Mouse (Mus musculus): ENCODE data around the gene Pnpla2.
"Not testable (repeated sequence)": the region's sequence is repeated elsewhere in the genome, so short reads cannot be mapped to it uniquely, and the experiment has no call there.

The Pnpla2 gene

DNA sequence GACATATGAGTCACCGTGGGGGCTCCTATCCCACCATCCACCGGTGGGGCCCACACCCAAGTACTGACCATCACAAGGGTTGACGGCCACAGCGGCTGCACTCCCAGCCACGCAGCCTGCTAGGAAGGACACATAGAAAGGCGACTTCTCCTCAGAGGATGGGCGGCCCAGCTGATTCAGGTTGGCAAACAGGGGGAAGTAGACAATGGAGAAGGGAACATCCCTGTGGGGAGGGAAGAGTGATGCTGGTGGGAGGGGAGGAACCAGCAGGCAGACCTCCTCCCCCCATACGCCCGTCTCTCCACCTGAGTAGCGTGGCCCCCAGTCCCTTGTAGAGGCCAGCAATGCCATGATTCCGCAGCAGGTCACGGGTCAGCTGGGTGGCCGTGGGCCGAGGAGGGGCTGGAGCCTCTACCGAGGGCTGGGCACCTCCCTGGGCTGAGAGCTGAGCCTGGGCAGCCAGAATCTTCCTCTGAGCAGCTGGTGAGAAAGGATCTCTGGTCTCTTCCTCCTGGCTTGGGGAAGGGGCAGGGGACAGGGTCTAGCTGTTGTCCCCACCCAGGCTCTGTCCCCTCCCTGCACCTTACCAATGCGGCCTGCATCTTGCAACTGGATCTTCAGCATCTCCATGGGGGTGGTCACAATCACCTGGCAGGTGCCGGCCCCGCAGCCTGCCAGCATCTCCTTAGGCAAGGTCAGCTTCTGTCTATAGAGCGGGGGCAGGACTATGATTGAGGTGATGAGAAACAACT, 23.4 kb upstream of the Pnpla2 start:
- DNase-seq (ENCODE audit: low read depth, low spot score): no peak

DNA sequence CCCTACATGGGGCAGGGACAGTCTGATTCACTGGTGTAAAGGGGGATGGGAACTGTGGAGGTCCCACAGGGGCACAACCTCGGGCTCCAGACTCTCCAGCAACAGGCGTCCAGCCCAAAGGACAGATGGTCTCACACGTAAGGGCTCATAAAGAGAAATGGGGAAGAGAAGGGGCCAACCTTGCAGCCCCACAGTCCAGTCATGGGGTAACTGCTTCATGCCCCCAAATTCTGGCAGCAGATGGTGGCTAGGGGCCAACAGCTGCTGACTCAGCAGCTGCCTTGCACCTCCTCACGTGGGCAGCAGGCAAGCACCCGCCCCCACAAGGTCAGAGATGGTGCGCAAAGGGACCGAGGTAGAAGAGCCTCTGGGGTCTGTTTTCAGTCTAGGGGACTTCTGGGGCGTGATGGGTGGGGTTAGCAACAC, 22.8 kb upstream of the Pnpla2 start:
- DNase-seq (ENCODE audit: low read depth, low spot score): no peak

DNA sequence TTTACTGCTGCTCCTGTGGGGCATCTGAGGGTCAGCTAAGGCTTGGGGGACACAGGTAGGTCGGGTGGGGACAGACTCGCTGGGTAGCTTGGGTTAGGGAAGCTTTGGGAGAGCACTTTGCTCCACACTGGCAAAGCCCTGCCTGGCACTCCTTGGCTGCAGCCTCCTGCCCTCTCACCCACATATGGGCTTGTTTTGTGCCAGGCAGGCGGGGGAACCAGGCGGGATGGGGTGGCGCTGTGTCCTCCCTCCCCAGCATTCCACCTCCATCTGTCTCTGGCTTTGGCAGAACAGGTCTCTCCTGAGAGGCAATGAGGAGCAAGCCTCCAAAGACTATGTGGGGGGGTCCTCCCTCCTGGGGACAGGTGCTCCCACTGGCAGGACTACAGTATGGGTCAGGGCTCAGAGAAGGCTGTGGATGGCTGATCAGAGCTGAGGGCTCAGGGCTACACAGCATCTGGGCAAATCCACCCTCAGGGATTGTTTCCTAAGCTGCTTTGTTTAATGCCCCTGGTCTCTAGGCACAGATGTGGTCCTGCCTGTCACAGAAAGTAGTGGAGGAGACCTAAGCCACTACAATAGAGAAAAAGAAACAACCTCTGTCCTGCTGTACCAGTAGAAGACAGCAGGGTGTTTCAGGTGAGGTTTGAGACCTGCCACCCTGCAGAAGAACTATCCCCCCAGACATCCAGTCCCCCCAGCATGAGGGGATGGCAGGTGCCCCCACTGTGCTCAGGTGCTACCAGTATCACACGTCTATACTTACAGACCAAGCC, 22.1 kb upstream of the Pnpla2 start:
- no peak for DNase-seq (ENCODE audit: low read depth, low spot score)

DNA sequence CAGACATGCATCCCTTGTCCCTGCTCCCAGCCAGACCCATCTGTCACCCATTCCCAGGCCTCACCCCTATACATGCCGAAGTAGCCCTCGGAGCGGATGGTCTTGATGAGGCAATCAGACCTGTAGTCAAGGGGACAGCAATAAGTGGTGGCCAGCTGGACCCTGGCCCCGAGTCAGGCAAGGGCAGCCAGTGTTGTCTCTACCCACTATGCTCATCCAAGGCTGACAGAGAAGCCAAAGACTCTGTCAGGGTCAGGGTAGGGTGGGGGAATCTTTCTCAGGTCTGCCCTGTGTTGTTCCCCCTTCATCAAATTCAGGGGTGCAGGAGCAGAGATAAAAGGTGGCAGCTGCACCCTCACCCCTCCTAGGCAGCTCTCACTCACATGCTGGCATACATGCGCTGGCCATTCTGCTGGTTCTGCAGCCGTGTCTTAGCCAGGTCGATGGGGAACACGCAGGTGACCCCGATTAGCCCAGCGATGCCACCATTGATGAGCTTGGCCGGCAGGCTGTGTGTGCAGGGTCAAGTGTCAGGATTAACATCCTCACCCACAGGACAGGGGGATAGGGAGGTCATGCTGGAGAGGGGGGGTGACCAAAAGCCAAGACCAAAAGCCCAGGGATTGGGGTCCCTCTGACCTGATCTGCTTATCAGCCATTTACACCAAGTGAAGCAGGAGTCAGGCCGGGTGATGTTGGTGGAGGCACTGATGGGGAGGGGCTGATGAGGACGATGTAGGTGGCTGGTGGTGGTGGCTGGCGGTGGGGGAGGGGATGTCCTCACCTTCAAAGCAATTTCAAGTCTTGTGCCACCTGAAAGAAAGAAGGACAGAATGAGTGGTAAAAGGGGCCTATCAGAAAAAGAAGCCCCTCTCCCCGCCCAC, 21.2 kb upstream of the Pnpla2 start:
- no peak for DNase-seq (ENCODE audit: low read depth, low spot score)

DNA sequence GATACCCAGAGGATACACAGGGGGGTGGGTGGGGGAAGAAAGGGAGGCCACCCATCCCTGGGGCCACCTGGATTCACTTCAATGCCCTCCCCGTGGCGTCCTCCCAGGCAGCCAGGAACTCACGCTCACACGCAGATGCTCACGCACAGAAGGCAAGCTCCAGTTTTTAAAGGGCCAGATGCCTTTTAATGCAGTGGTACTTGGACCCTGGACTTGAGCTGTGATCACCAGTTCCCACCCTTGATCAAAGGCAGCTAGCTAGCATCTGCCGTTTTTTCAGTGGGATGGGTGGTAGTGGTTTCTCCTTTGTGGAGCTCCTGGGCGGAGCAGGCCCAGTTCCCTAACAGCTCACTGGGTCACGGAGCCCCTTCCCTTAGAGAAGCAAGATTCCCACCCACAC, 20.5 kb upstream of the Pnpla2 start:
- no peak for DNase-seq (ENCODE audit: low read depth, low spot score)

DNA sequence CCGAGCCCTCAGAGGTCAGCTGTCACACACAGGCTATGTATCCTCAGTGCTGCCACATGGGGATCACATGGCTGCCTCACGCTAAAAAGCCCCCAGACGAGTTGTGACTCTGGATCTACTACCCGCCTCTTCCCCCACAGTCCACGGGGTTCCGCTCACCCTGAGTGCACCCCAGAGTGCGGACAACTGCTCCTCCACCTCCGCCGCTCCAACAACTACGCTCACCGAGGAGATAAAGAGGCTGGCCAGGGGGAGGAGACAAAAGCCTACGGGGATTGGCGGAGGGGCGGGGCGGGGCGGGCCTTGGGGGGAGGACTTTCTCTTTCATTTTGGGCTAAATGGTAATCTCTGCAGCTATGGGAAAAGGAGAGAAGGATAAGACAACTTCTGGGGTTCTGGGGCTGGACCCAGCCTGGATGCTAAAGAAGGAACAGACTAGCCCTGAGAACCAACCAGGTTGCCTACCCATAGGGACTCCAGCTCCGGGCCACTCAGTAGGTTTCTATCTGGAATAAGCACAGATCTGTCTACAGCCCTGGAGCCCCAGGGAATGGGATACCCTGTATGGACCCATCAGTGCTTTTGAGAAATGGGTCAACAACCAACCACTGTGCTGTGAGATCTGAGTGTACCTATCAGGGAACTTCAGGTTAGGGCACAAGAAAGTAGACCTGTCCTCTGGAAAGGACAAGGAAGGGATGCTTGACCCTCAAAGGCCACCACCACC, 19.7 kb upstream of the Pnpla2 start:
- peak; percentile 68 for DNase-seq (ENCODE audit: low read depth, low spot score)

DNA sequence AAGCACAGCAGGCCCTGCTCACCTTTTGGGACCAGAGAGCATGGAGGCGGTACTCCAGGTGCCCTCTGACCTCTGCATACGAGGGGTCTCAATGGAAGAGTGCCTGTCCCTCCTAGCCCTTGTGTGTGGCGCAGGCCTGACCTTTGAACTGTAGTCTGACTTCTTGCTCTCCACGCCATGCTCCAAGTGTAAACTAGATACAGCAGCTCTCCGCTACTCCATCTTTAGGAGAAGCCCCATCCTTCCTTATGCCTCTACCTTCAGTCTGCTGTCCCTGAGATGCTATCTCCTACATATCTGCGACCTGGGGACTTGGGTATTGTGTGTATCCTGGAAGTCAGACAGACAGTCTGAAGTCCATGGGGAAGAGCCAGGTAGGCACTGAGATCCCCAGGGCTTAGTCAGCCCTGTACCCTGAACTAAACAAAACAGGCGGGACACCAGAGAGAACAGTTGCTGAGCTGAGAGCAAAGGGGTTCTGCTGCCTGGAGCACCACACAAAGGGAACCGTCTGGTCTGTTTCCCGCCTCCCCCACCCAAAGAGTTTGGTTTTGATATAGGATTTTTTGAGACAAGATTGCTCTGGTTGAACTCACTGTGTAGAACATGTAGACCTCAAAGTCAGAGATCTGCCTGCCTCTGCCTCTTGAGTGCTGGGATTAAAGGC, 19.0 kb upstream of the Pnpla2 start:
- DNase-seq (ENCODE audit: low read depth, low spot score): no peak

DNA sequence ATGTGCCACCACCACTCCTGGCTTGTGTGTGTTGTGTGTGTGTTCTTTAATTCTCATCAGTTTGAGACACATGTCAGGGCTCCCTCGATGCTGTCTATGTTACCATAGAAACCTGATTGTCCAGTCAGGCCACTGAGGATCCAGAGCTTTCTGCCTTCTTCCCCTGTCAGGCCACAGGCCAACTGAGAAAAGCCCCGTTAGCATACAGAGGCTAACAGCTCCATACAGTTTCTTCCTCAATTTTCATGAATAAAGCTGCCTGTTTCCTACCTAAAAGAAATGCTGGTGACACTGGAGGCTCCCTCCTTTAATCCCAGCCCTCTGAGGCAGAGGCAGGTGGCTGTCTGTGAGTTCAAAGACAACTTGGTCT, 18.5 kb upstream of the Pnpla2 start:
- DNase-seq (ENCODE audit: low read depth, low spot score): no peak

DNA sequence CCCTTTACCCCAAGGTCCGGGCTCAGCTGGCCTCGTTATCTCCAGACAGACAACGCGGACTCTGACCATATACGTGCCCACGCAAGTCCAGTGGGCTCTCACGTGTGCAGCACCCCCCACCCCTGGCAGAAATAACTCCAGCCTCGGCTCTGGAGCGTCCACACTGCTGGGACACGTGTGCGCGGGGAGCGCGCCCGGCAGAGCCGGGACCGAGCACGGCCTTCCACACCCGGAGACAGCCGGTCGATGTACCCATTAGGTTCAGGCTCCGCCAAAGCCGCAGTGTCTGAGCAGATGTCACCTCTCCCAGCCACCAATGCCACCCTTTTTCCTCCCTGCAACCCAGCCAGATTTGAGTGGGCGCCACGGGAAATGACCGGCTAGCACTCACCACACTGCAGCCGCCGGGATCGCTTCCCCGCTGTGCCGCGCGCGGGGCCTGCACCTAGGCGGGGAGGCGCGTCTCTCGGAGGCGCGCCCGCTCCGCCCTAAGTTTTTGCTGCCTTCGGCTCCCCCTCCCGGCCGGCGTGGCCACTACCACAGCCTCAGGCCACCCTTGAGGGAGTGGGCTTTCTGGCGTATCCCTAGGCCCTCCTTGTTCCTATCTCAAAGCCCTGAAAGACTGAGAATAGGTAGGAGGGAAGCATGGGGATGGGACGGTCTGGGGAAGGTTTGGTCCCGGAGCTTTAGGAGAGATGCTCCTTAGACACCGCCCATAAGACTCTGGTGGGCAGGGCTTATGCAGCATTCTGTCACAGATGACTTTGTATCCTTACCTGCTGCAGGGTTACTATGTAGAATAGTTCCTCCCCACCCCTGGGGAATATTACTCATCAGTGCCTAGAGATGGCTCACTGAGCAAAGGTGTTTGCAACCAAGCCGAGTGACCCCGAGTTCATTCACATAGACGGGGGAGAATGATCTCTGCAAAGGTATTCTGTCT, 17.5 kb upstream of the Pnpla2 start, which contains the start of gene Slc25a22:
Gene Slc25a22, minus strand, starts transcription at position 715 of the 943 bp plus-strand sequence.
- DNase-seq (ENCODE audit: low read depth, low spot score): peak; percentile 71

DNA sequence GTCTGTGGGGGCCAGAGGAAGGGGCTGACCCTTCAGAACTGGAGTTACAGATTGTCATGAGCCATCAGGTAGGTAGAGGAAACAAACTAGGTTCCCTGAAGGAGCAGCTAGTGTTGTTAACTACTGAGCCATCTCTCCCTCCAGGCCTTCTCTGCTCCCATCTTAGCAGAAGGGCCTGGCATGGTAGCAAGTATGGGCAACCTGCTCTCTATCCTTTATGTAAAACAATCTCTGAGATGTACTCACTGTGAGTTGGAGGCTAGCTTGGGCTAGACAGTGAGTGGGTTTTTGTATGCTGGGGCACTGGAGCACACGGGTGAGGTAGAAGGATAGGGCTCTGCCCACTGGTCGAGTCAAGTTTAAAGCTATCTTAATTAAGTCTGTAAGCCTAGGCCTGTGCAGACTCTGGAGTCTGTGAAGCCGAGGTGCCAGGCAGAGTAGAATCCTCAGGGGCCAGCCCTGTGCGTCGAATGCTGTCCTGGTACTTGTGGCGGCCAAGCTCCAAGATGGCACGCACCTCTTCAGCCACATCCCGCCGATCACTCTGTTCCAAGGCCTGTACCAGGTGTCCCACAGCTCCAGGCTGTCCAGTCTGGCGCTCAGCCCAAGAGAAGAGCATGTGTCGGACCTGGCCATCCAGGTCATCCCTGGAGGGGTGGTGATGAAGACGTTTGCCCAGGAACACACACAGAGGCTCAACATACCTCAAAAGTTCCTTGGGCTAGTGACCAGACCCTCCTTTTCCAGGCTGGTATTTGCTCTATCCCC, 16.6 kb upstream of the Pnpla2 start:
- no peak for DNase-seq (ENCODE audit: low read depth, low spot score)

DNA sequence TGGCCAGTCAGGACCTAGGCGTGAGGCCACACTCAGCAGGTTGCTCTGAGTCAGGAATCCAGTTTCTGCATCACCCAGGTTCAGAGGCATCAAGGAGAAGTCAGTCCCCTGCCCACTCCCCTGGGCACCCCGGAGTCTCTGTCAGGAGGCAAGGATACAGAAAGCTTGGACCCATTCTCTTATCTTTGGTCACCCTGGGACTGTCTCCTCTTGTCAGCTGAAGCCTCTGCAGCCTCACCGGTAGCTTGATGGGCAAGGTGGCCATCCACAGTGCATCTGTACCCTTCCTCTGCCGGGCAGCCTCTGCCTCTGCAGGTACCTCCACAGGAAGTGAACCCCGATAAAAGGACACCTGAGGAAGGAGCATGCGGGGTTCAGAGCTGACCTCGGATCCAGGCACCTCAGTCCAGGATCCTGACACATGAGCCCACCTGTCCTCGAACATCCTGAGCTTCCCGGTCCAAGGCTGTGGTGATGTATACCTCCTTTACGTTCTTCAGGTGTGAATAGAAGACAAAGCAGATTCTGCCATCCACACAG, 15.8 kb upstream of the Pnpla2 start:
- no peak for DNase-seq (ENCODE audit: low read depth, low spot score)

DNA sequence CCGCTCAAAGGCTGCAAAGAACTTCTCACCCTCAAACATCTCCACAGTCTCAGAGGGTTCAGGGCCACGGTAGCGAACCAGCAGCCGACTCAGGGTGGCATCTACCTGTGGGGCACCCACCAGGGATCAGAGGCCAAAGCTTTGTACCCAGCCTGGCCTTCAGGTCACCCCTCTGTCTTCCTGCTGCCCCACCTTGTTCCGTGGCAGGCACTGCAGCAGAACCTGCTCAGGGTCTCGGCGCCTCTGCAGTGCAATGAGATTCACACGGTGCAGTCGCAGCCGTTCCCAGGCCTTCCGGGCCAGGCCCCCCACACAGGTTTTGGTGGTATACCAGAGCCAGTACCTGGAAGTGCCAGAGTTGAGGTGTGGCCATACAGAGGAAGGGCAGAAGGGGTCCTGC, 15.2 kb upstream of the Pnpla2 start:
- DNase-seq (ENCODE audit: low read depth, low spot score): no peak

DNA sequence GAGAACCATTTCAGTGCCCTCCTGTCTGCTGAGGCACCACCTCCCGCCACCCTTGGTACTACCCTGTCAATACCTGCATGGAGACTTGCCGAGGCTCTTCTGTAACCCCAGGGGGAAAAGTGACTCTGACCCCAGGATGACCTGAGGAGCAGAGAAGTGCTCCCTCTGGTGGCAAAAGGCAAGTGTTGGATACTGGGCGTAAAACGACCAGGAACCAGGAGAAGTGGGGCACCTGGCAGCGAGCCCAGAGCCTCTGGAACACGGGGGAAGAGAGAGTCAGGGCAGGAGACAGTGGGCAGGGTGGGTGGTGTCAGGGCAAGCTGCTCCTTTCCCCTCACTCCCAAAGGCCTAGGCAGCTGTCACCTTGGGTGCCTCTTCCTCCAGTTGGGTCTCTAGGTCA, 14.4 kb upstream of the Pnpla2 start:
- DNase-seq (ENCODE audit: low read depth, low spot score): peak; percentile 53

DNA sequence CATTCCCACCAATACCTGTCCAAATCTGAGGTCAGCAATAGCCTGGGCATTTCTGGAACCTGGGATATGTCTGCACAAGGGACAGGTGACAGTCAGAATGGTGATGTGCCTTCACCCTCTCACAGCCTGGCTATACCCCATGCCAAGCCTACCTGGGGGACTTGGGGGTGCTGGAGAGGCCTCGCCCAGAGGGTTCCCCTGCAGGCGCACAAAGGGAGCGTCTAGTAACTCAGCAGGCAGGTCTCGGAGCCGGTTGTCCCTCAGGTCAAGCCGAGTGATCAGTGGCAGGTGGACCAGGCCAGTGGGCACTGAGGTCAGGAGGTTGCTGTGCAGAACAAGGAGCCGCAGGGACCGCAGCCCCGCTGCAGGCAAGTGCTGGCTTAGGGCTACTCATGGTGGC, 13.5 kb upstream of the Pnpla2 start:
- no peak for DNase-seq (ENCODE audit: low read depth, low spot score)

DNA sequence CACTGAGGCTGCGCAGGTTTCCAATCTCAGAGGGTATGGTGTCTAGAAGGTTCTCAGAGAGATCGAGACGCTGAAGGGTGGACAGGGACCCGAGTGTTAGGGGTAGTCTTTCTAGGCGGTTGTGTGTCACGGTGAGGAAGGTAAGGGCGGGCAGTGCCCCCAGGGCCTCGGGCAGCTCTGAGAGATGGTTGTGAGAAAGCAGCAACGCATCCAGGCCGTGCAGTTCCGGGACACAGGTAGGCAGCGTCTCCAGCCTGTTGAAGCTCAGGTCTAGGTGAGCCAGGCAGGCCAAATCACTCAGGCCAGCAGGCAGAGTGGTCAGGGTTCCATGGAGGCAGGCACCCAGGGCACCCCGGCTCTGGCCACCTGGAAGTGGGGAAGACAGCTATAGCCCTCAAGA, 12.8 kb upstream of the Pnpla2 start:
- no peak for DNase-seq (ENCODE audit: low read depth, low spot score)

DNA sequence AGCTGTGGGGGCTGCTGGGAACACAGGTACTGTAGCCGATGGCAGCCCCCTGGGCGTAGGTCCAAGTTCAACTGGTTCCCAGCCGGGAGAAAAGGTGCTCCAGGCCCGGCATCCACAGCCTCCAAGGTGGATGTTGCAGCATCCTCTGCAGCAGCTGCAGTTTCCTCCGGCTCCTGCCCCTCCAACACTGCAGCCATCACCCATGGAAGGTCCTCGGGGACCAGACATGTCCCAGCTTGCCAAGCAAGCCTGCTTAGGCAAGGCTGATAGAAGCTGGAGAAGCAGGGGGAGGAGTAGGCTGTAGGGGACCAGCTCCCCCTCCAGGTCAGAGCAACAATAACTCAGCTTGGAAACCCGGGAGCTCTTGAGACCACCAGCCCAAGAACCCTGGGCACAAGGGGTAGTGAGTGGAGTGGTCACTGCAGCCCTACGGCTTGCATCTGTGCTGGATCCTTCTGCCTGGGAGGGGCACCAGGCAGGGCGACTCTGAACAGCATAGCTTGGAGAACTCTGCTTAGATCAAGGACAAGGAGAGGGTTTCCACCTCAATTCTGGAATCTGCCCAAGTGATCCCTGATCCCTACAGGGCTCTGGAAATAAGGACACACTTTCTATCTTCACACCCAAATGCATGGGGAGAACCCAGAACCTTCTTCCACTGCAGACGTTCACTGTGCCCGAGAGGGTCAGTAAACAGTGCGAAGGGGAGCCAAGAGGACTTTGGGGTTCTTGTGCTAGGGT, 11.7 kb upstream of the Pnpla2 start:
- peak; percentile 68 for DNase-seq (ENCODE audit: low read depth, low spot score)

DNA sequence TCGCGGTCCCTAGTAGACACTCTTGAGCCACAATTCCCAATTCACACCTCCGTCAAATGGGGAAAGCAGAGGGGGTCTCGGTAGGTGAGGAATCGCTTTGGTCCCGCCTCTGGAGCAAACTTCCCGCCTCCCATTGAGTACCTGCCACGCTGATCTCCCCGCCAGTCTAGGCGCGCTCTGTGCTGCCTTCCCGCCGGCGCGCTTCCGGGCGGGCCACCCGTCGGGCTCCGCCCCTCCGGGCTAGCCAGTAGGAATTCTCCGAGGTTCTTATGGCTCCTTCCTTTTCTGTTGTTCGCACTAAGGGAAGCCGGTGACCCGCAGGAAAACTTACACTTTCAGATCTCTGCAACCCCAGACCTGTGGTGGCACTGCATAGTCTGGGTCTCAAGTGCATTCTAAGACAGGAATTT, 11.2 kb upstream of the Pnpla2 start, which contains the start of gene Pidd1:
Gene Pidd1, minus strand, starts transcription at position 198 of the 410 bp plus-strand sequence.
- peak; percentile 76 for DNase-seq (ENCODE audit: low read depth, low spot score)

DNA sequence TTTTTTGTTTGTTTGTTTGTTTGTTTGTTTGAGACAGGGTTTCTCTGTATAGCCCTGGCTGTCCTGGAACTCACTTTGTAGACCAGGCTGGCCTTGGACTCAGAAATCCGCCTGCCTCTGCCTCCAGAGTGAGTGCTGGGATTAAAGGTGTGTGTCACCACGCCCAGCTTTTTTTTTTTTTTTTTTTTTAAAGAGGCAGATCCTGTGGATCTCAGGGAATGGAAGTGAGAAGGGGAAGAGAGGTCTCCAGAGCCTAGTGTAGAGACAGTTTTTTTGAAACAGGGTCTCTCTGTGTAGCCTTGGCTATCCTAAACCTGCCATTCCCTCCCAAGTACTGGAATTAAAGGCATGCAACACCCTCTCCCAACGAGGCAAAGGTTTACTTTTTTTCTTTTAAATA, 8.6 kb upstream of the Pnpla2 start:
- not testable (repeated sequence) for DNase-seq (ENCODE audit: low read depth, low spot score)

Measured in 3T3-L1 (cell line).